Mouse (Mus musculus): Measurements from ENCODE around the gene Tor1a.
A peak's percentile ranks its signal among the peaks of the same experiment; 100 is the strongest.

The Tor1a gene

DNA sequence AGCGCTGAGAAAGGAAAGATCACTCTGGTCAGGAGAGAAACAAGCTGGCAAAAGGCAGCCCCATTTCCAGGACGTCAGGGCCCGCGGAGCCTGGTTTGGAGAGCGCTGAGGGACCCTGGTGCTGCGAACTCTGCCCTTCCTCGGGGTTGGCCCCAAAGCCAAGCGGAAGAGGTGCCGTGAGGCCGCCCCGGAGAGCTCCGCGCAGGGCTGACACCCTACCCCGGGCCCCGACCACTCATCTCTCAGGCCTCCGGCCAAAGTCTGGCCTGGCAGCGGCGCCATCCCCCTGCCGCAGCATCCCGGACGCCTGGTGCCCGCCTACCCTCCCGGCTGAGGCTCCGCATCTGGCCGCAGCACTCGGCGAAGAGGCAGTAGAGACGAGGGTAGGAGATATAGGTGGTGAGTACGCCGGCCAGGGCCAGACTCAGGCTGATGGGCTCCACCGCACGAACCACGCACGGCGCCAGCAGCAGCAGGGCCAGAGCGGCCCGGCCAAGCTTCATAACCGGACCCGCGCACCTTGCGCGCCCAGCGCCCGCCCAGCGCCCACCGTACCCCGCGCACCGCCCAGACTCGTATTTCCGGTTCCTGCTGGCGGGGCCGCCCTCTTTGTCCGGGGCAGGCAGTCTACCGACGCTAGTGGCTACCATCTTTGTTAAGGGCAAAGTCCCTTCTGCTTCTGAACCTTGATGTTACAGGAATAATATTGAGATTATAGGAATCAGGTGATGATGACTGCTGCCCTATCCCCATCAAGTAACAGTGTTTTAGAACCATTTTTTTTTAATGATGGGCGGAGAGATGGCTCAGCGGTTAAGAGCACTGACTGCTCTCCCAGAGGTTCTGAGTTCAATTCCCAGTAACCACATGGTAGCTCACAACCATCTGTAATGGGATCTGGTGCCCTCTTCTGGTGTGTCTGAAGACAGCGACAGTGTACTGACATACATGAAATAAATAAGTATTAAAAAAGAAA, at the start of gene Tor1a:
Gene Tor1a (minus strand): TSS at position 582 of the 976 bp plus-strand sequence.
- peak; percentile 69 for DNase-seq (ENCODE audit: extremely low spot score, low read depth, low spot score)

- DNase-seq (ENCODE audit: extremely low spot score, low read depth, low spot score) = no peak
Measured at GRCm38 (mm10) chr2:31013371-31014120, 45.8 kb upstream of the Tor1a start.

DNA sequence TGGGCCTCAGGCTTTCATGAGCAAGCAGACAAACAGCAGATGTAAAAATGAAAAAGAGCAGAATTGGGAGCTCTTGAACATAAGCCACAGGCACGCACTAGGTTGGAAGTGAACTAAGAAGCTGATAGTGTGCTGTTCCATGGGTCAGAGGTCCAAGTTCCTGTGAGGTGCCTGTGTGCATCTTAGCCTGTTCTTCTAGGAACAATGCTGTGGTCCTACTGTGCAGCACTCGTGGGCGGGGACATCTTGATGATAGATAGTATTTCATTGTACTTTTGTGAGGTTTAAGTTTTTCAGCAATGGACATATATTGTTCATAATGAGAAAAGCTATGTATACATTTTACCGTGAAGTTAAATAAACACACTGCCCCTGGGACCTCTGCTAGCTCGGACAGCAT, 39.5 kb upstream of the Tor1a start:
- no peak for DNase-seq (ENCODE audit: extremely low spot score, low read depth, low spot score)

GRCm38 (mm10) chr2:31006434-31006833, 38.7 kb upstream of the Tor1a start:
- DNase-seq (ENCODE audit: extremely low spot score, low read depth, low spot score) = no peak

GRCm38 (mm10) chr2:31005453-31005852, 37.7 kb upstream of the Tor1a start:
- DNase-seq (ENCODE audit: extremely low spot score, low read depth, low spot score) = no peak

DNA sequence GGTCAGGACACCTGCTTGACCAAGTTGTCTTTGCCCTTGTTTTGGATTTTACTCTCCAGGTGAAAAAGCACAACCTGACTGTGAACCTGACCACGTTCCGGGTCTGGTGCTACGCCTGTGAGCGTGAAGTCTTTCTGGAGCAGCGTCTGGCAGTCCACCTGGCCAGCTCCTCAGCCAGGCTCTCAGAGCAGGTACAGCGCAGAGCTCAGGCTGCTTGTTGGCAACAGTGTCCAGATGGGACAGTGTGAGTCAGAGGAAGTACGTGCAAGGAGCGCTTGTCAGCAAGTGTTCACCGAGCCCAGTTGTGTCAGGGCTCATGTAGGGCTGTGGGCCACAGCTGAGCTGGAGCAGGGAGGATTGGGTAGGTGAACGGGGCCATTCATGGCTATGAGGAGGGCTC, 35.1 kb upstream of the Tor1a start:
- DNase-seq (ENCODE audit: extremely low spot score, low read depth, low spot score) = no peak

DNA sequence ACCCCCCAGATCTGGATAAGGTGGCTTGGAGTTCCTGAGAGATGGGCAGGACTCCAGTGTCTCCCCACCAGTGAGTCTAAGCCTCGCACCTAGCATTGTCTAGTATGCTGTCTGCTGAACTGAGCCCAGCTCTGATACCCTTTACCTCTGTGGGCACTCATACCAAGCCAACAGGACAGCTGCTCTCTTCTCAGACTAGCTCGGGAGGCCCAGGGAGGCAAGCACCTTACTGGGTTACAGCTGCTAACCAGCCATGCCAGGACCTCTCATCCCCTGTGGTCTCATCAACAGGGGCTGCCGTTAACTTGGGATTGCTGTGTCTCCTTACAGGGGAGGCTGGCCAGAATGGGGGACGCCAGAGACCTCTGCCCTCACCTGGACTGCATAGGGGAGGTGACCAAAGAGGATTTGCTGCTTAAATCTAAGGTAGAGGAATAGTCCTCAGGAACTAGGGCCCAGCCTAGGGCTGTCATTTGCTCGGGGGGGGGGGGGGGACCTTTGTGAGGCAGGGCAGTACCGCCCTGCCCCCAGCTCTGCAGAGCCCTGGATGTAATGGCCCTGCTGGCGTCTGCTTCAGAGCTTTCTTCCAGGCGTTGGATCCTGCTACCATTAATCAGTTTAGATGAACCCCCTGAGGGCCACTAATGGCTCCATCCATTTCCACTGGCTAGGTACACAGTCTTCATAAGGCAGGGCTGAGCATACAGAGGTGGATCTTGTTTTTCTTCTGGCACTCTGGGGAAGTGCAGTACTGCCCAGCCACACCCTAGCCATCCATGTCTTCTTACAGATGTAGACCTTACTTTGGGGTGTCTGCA, 30.9 kb upstream of the Tor1a start:
- no peak for DNase-seq (ENCODE audit: extremely low spot score, low read depth, low spot score)

DNA sequence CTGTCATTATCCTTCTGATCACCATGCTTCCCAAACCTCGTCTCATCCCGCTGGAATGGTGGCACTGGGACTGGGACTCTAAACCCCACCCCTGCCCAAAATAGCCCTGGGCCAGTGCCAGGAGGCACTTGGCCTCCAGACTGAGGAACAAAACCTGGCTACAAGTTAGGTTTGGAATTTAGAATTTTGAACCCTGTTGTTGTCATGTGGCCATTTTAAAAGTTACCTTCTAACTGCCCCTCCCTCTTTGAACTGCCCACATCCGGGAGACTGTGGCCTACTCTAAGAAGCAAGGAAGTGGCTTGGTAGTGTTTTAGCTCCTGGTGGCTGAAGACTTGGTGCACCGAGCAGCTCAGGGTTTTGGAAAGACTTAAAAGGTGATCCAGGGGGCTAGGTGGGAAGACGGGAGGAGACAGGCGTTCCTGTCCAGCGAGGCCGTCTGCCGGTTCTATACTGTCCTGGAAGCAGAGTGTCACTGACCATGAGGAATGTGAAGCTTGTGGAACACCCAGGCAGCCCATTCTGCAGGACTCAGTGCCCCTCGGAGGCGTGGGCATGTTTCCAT, 27.8 kb upstream of the Tor1a start:
- DNase-seq (ENCODE audit: extremely low spot score, low read depth, low spot score) = no peak

DNA sequence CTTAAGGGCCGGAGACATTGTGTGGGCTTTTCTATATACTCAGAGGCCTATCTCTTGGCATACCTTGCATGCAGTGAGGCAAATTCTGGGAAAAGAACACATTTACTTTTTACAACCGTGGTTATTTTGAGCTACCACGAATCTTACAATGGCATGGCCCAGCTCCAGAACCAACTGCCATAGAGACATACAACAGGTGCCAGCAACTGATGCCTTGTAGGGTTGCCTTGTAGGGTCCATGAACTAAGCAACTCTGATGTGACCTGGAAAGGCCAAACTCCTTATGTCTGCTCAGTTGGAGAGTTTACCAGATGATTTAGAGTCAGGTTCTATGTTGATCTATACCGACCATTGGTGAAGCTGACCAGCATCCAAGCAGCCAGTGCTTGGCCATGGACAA, 27.1 kb upstream of the Tor1a start:
- no peak for DNase-seq (ENCODE audit: extremely low spot score, low read depth, low spot score)

- no peak for DNase-seq (ENCODE audit: extremely low spot score, low read depth, low spot score)
Measured at GRCm38 (mm10) chr2:30990221-30990620, 22.5 kb upstream of the Tor1a start.

GRCm38 (mm10) chr2:30985111-30986020, 17.6 kb upstream of the Tor1a start:
- DNase-seq (ENCODE audit: extremely low spot score, low read depth, low spot score) = no peak

DNA sequence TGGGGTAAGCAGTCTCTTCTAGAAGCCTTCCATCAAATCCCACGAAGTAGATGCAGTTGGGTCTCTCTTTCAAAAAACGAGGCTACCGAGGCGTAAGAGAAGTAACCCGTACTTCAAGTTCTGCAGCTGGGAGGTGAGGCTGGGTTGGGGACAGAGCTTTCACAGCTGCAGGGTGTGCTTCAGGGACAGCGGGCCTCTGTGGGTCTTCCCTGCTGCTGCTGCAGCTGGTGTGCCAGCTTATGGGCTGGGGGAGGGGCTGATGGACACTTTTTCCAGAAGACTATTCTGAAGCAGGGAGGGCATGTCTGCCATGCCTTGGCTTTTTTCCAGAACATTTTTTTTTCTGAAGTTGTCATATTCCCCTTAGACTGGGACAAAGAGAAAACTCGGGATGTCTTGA, 15.3 kb upstream of the Tor1a start:
- no peak for DNase-seq (ENCODE audit: extremely low spot score, low read depth, low spot score)

GRCm38 (mm10) chr2:30981790-30982513, 14.2 kb upstream of the Tor1a start, which contains the start of the genes BC005624 and Usp20:
TSS of gene BC005624 (minus strand) at chr2:30982201.
TSS of gene Usp20 (plus strand) at chr2:30982279.
- peak; percentile 99 for DNase-seq (ENCODE audit: extremely low spot score, low read depth, low spot score)

DNA sequence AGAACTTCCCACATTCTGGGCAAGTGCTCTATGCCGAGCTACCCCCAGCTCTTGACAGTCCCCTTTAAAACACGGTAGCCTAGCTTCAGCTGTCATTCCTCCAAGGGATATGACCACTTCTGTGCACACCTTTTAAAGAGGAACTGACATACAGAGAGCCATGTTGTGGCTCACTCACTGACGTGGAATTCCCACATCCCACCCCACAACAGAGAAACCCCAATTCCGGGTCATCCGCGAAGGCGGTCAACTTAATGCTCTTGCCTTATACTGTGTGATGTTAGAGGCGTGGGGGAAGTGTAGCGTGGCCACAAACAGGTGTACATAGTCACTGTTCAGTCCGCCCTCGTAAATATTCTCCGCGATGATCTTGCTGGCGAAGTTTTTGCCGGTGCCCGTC, 907 bp downstream of the Tor1a start:
- no peak for DNase-seq (ENCODE audit: extremely low spot score, low read depth, low spot score)

DNA sequence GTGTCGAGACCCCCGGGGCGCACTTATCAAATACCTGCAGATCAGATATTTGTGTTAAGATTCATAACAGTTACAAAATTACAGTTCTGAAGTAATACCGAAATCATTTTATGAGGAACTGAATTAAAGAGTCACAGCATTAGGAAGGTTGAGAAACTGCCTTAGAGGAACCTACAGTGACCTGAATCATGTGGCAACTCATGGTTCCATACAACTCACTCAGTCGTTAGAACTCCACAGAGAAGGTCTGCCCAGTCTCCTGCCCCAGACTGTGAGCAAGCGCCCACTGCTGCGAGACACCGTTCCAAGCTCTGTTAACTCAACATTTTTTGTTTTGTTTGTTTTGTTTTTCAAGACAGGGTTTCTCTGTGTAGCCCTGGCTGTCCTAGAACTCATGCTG, 2.1 kb downstream of the Tor1a start:
- DNase-seq (ENCODE audit: extremely low spot score, low read depth, low spot score) = no peak

DNA sequence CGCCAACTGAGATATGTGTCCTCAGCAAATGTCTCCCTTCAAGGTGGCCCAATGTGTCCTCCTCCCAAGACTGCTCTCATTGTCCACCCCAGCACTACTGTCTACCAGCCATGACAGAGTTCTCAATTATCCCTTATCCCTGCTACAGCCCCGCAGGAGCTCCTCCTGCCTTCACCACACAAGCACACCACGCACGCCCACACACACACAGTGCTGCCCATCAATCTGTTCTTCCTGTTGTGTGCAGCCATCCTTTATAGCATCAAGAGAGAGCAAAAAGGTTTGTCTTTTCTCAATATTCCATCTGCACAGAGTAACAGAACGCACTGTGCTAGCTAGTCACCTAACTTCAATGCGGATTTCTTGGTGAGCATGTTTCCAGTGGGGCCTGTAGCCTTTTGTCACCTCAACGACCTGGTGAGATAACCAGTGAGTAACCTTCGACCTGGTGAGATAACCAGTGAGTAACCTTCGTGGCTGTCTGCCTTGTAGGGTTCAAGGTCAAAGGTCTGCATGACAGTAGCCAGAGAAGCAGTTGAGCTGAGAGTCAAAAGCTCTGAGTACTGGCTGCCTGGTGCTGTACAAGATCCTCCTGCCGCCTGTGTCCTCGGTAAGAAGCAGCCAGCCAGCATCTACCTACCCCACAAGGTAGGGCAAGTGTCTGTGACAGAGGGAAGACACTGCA, 5.0 kb downstream of the Tor1a start:
- no peak for DNase-seq (ENCODE audit: extremely low spot score, low read depth, low spot score)

GRCm38 (mm10) chr2:30959856-30960255, 7.9 kb downstream of the Tor1a start:
- DNase-seq (ENCODE audit: extremely low spot score, low read depth, low spot score) = no peak

- no peak for DNase-seq (ENCODE audit: extremely low spot score, low read depth, low spot score)
Measured at GRCm38 (mm10) chr2:30958726-30959125, 9.0 kb downstream of the Tor1a start.

Measured in hindlimb bud, embryonic 11.5 days (tissue).